ENCODE assay signal across 8 mouse cellular contexts in genomic region chr3:37586731-37587578, GRCm38 (mm10). TPM values are rescaled to one million over a fixed set of nuclear protein-coding genes. Genes with fewer than 3 reads are reported as not detected.
A peak's percentile ranks its signal among the peaks of the same experiment; 100 is the strongest.
DNase-seq lines count a peak whose midpoint lies in the region; ATAC-seq lines count a peak whose summit lies in the region.

No protein-coding gene starts in this region.

- no peaks in the 10 kb centered on the region for H3K9me3 ChIP-seq in heart, embryonic 16.5 days (replicated peaks; ENCODE audit: control insufficient read depth, low read length)
- no peaks in the 10 kb centered on the region for H3K9me3 ChIP-seq in limb, embryonic 13.5 days

- no peaks in the 10 kb centered on the region for H3K27me3 ChIP-seq in heart, embryonic 16.5 days (ENCODE audit: control insufficient read depth, insufficient read depth, low read length)
- no peaks in the 10 kb centered on the region for H3K27me3 ChIP-seq in limb, embryonic 13.5 days

- H3K4me1 ChIP-seq in heart, embryonic 16.5 days (ENCODE audit: control insufficient read depth, insufficient read depth, low read length) = peaks cover 6% of the 10 kb centered on the region; the same call in 1 of the 2 replicates
- H3K4me1 ChIP-seq in limb, embryonic 13.5 days = peaks cover 25% of the 10 kb centered on the region

- peak overlapping the region; percentile 52 for H3K9ac ChIP-seq in heart, embryonic 16.5 days (ENCODE audit: low read length)
- H3K9ac ChIP-seq in limb, embryonic 13.5 days = peak overlapping the region; percentile 3; the same call in 1 of the 2 replicates

- peak overlapping the region; percentile 55 for H3K4me2 ChIP-seq in heart, embryonic 16.5 days (ENCODE audit: low read depth, low read length)
- H3K4me2 ChIP-seq in limb, embryonic 13.5 days (replicated peaks) = peak overlapping the region; percentile 55

- peak; percentile 25 to 50 for DNase-seq in heart, adult 18-20 months
- no peak for DNase-seq in heart, postnatal 4 days
- DNase-seq in retina, postnatal 1 day = peak; percentile 63
- no peak for DNase-seq in ovary, adult 18-20 months (ENCODE audit: low spot score)
- DNase-seq in layer of hippocampus, postnatal 25 days (ENCODE audit: extremely low spot score in 1 of 2, low spot score in 1 of 2) = no peak
- DNase-seq in right cerebral cortex, adult 18-20 months = no peak

- H3K27ac ChIP-seq in heart, embryonic 16.5 days (ENCODE audit: low read length) = peak overlapping the region; percentile 78
- peak overlapping the region; percentile 62 for H3K27ac ChIP-seq in limb, embryonic 13.5 days

- no peaks in the 10 kb centered on the region for H3K36me3 ChIP-seq in heart, embryonic 16.5 days (ENCODE audit: control insufficient read depth, insufficient read depth)
- no peaks in the 10 kb centered on the region for H3K36me3 ChIP-seq in limb, embryonic 13.5 days

- 39% methylated on average over 16 of the region's 16 CpGs for WGBS in heart, embryonic 16.5 days
- 25% methylated on average over 16 of the region's 16 CpGs for WGBS in limb, embryonic 13.5 days

- no peak for ATAC-seq in heart, embryonic 16.5 days (replicated peaks; ENCODE audit: extremely low read depth, insufficient read depth, low FRiP score)
- ATAC-seq in limb, embryonic 13.5 days (ENCODE audit: low FRiP score, low read depth) = no peak

- peak overlapping the region; percentile 21 for H3K4me3 ChIP-seq in heart, embryonic 16.5 days (ENCODE audit: low read length)
- peak overlapping the region; percentile 19 for H3K4me3 ChIP-seq in limb, embryonic 13.5 days

RNA-seq across cellular contexts. Expression of gene Spry1, which starts 52.8 kb away (rescaled TPM):
- 10 to 100 TPM; 22.8 to 25.3 TPM for total RNA-seq in heart, adult 18-20 months (2021)
- 10 to 100 TPM; 39.2 to 40.0 TPM for total RNA-seq in heart, postnatal 4 days (2021)
- 6.9 and 8.2 TPM in 2 replicates for polyA plus RNA-seq in heart, embryonic 16.5 days (2015; fragmentation: Nextera tagmentation; extraction: Ambion mirVana)
- 14.8 and 17.4 TPM in 2 replicates for polyA plus RNA-seq in limb, embryonic 13.5 days (2015; fragmentation: Nextera tagmentation; extraction: Ambion mirVana)
- 10 to 100 TPM; 14.0 to 14.2 TPM for total RNA-seq in layer of hippocampus, postnatal 25 days (2021)

Comparison
In these comparisons a context has a peak if more than half of its experiments do, and no peak if none do; other contexts are left out.
1. DNase-seq: peak in heart, adult 18-20 months (2 of 2) and retina, postnatal 1 day (single experiment); none in heart, postnatal 4 days (single experiment), ovary, adult 18-20 months (single experiment), layer of hippocampus, postnatal 25 days (0 of 2) and right cerebral cortex, adult 18-20 months (single experiment).